Mouse (Mus musculus): ENCODE measurements at regions not wholly inside any gene's neighbourhood (a gene's known extent, or its start where the extent isn't known, plus 50 kb on each side); places are given as distances from the start of the nearest gene placed in this dataset.
A peak's percentile ranks its signal among the peaks of the same experiment; 100 is the strongest.

GRCm38 (mm10) chr9:51379589-51379988 is 50.9 kb upstream of the 1810046K07Rik start:
- no peak for DNase-seq (ENCODE audit: low spot score)

- DNase-seq (ENCODE audit: low spot score) = no peak
Measured at GRCm38 (mm10) chr9:51393921-51394320, 65.2 kb upstream of the 1810046K07Rik start.

DNA sequence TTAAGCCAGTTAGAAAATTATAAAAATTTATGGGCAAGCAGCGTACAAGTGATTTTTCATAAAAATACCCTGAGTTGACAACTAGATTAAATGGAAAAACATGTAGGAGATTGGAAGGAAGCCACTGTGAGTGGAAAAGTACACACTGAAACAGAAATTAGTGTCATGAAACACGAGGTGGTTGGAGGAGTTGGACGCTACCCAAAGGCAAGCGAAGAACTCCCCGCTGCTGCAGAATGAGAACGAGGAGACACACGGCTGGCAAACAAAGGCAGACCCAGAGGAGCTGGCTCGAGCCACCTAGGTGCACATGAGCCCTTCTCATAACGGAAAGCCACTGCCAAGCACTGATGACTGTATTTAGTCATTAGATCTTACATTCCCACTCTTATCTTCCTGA is 65.7 kb upstream of the 1810046K07Rik start:
- DNase-seq (ENCODE audit: low spot score) = peak; percentile 65

DNA sequence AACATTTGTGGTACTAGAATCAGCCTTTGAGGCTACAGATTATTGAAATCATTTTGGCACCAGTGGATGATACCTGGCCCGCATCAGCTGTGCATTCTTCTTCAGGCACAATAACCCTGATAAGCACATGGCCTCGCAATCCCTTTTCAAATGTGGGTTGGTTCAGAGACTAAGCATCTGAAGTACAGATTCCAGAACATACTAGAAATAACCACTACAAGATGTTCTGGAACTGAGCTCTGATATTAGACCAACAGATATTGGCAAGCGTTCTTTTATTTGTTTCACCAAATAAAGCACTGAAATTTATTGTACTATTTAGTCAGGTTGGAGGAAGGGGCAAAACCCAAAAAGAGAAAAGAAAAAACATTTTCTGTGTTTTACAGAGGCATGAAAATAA is 68.1 kb upstream of the 1810046K07Rik start:
- no peak for DNase-seq (ENCODE audit: low spot score)

DNA sequence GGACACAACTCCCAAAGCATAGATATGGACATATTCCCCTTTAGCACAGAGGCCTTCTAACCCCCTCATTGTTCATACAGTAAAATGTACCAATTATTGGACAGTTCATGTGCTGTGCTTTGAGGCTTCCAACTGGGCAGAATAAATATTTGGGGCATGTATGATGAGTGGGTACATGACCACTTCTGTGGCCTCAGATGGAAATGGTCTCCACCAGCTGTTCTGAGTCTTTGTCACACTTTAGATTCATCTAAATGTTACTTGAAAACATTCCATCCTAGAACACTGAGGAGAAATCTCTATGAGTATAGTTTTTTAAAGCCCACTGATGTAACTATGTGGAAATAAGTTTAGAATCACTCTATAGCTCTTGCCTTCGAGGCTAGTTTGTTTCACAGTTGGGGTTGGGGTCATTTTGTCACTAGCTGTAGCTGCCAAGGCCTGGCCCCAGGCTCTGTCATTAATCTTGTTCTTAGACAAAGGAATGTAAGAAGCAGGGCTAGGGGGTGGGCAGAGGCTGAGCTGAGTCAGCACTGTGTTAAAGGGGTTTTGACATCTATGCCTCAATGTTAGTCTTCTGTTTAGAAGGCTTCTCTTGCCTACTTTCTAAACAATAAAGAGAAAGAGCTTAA is 69.0 kb upstream of the 1810046K07Rik start:
- no peak for DNase-seq (ENCODE audit: low spot score)

GRCm38 (mm10) chr9:51398886-51399285 is 70.2 kb upstream of the 1810046K07Rik start:
- DNase-seq (ENCODE audit: low spot score) = no peak

- DNase-seq (ENCODE audit: low spot score) = no peak
Measured at GRCm38 (mm10) chr9:51399356-51399755, 70.6 kb upstream of the 1810046K07Rik start.

DNA sequence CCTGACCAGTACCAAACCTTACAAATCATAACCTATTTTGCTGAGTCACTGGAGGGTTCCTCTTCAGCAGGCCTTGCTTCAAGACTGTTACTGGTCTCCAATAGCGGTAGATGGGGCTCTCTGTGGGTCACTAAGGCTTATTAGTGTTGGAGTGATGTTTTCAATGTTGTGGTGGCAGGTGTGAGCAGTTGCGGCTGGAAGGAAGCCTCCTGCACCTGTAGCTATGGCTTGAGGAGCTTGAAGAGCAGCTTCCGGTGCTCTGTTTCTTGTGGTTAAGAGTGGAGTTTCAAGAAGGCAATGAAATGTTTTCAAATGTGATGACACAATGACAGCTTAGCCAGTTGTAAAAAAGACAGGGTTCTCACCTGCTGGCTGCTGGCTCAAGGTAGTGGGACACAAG is 73.1 kb upstream of the 1810046K07Rik start:
- no peak for DNase-seq (ENCODE audit: low spot score)

- DNase-seq (ENCODE audit: low spot score) = no peak
Measured at GRCm38 (mm10) chr9:51407978-51408377, 79.3 kb upstream of the 1810046K07Rik start.

- no peak for DNase-seq (ENCODE audit: low spot score)
Measured at GRCm38 (mm10) chr9:51418923-51419482, 90.3 kb upstream of the 1810046K07Rik start.

DNA sequence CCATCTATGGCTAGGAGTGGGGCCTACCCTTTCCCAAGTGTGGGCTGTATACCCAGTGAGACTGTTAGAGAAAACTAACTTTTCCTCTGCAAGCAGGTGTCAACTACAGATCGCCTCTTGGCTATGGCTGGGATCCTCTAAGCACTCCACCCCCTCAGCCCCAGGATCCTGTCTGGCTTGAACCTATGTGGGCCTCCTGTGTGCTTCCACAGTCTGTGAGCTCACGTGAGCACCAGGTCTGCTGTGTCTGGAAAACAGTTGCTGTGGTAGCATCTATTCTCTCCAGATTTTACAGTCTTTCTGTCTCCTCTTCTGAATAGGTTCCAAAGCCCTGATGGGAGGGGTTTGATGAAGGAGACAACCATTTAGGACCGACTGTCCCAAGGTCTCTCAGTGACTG is 93.8 kb upstream of the 1810046K07Rik start:
- DNase-seq (ENCODE audit: low spot score) = no peak

- no peak for DNase-seq (ENCODE audit: low spot score)
Measured at GRCm38 (mm10) chr9:51423341-51423740, 94.6 kb upstream of the 1810046K07Rik start.

DNA sequence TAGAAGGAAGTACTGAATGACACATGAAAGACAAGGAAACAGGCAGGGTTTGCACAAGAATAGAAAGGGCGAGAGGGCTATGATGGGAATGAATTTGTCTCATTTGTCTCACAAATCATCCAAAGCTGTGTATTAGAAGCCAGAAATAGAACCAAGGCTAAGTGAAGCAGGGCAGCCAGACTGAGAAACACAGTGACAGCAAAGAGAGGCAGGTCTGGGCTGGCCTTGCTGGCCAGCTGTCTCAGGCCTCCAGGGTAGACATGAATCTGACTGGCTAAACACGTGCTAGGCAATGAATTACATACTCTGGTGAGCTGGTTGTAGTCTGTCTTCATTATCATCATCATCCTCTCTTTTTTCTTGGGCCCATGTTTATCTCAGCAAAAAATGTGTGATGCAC is 101.7 kb upstream of the 1810046K07Rik start:
- no peak for DNase-seq (ENCODE audit: low spot score)

DNA sequence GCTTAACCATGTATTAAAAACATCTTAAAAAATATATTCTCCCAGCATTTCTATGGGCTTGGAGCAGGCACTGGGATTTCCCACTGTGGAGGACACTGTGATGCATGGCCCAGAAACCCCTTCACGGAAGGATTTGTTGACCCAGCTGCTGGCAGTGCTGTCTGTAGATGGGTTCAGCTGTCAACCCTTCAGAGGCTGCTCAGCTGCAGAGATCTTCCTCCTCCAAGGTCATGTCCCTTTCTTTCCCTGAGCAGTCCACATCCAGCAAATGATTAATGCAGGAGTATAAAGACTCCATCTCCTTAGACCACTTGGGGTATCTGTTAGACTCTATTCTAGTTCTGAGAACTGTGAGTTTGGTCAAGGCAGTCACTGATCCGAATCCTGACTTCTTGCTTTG is 108.4 kb upstream of the 1810046K07Rik start:
- DNase-seq (ENCODE audit: low spot score) = no peak

DNA sequence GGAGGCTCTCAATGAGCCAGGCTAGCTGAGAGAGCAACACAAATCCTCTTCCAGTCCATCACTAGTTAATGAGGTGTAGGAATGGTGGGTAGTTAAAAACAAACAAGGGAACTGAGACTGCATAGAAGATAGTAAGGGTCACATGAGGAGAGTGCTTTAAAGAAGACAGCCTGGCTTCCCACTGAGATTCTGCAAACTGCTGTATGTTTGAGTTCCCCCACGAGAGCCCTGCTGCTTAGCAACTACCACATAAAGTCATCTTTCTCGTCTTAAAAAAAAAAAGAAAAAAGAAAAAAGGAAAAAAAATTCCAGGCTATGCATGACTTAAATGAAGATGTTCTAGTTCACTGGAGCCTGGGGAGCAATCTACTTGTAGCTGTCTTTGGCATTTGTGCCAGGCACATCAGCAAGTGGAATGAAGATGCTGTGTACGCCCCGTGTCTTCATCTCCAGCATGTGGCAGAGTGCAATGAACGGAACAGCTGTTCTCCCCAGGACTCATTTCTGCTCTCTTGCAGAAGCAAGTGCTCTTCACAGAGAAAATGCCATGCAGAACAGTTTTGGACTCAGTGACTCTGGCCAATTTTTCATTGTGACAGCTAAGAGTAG is 113.2 kb upstream of the 1810046K07Rik start:
- no peak for DNase-seq (ENCODE audit: low spot score)

DNA sequence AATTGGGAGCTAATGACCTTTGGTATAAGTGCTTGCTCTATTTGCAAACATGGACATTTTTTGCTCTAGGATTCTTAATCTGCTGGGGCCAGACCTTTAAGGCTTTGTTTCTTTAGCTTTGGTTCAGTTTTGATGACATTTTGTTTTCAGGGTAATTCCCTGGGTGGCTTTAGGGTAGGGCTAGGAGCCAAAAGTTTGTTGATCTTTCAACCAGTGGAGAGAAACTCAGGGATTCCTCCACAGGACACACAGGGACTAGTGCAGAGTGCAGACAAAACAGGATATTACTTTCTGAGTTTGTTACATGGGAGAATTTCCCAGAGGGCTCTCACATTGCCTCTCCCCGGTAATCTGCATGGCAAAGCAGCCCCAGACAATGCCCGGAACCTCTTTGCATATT is 127.0 kb upstream of the 1810046K07Rik start:
- no peak for DNase-seq (ENCODE audit: low spot score)

GRCm38 (mm10) chr9:51462463-51463024 is 133.8 kb upstream of the 1810046K07Rik start:
- no peak for DNase-seq (ENCODE audit: low spot score)

DNA sequence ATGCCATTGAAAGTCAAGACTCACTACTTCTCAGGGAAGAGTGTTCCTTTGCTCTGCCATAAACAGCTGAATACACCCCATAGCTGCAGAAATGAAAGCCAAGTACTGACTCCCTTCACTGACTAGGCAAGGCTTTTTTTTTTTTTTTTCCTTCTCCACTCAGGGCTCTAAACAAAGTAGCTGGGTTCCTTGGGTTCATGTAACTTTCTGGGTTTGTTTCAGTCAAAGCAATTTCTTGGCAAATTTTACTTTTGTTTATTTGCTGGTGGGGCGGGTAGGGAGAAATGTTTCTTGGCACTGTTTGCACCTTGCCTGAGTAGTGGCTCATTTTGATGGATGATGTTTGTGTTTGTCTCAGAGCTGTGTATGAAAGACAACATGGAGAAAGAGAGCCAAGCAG is 141.3 kb upstream of the 1810046K07Rik start:
- no peak for DNase-seq (ENCODE audit: low spot score)

- no peak for DNase-seq (ENCODE audit: low spot score)
Measured at GRCm38 (mm10) chr9:51476511-51477056, 147.9 kb upstream of the 1810046K07Rik start.

DNA sequence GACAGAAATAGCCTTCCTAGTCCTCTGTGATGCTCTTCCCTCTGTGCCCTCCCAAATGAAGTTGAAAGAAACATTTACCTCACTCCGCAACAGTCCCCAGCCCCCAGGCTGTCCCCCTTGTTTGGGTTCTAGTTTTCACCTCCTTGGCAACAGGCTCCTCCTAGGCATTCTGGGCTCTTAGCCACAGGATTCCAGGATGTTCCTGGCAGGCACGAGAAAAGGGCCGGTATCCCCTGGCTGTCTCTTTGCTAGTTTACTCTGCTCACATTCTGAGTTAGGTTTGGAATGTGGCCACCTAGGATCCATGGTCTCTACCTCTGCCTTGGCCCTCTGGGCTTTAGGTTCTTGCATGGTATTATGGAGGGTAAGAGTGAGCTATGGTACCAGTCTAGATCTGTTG is 159.1 kb upstream of the 1810046K07Rik start:
- no peak for DNase-seq (ENCODE audit: low spot score)

DNA sequence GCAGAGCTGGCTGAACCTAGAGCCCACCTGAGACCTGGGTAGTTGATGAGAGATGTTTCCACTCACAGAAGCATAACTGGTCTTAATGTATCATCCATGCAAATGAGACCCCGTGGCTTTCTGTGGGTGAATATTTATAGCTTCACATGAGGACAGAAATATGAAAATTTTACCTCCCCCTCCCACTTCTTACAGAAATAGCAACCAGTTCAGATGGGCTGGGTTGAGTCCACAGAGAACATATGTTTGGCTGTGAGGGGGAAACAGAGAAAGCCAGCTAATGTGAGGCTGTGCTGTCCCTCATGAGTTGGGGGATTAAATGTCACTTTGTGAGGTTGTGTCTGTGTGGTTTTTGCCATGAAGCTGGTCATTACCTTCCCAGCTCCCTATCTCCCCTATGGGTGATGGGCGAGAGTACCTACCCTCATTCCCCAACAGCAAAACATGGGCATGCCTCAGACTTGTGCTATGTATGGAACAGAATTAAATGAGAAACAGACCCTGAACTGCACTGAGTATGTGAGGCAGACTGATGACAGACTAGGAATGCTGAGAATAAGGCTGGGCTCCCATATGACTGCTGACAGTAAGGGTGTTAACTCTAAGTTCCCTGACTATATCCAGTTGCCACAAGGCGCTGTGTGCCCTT is 178.7 kb upstream of the 1810046K07Rik start:
- no peak for DNase-seq (ENCODE audit: low spot score)

DNA sequence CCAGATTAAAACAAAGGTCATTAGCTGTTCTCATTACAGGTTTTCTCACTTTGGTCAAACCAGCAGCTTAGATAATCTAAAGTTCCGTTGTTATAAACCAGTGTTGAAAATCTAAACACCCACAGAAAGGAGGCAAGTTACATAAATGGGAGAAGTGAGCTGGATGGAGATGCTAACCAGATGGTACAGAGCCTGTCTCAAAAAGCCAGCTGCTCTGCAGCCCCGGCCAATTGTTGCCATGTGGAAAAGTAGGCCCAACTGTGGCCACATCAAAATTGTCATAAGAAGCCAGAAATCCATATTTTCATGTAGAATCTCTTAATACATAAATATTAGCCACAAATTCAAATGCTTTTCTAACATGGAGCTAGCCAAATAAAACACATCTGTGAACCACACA is 188.9 kb upstream of the 1810046K07Rik start:
- DNase-seq (ENCODE audit: low spot score) = no peak

DNA sequence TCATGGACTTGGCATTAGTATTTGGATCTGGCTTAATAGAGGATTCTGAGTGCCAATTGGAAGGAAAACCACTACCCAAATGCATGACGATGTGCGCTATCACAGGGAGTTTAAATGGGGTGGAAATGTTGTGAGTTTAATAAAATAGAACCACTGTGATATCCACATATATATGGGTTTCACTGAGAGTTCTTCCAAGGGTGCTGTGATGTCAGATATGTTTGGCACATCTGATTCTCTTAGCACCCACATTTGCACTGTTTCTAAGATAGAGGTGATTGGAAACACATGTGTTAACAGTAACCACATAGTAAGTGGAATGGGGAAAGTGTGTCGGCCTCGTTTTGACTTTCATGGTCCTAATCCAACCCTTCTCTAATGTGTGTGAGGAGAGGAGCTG is 189.7 kb upstream of the 1810046K07Rik start:
- no peak for DNase-seq (ENCODE audit: low spot score)
